Mouse (Mus musculus) CH12.LX (cell line): ENCODE results near the gene Rab11fip3.

Experiments used
- CTCF ChIP-seq, 2 experiments: IDR thresholded peaks in 1 of 2; conservative IDR thresholded peaks in 1 of 2; 2 replicates each; pipeline ENCODE4 v1.5.1; 2011 to 2012; ENCODE audit warnings: low read depth in 2 of 2, low read length in 2 of 2, improper control_type of control experiment in 1 of 2, inconsistent platforms in 1 of 2, mild to moderate bottlenecking in 1 of 2, moderate library complexity in 1 of 2
- MAX ChIP-seq: IDR thresholded peaks from 2 replicates; pipeline ENCODE4 v1.6.1; 2011; ENCODE audit warnings: low read length, improper control_type of control experiment
- NELFE ChIP-seq: IDR thresholded peaks from 2 replicates; pipeline ENCODE4 v1.6.1; 2011; ENCODE audit warnings: low read depth, low read length, improper control_type of control experiment
- ZNF384 ChIP-seq: IDR thresholded peaks from 2 replicates; pipeline ENCODE4 v1.6.1; 2012; ENCODE audit warnings: low read depth, low read length, improper control_type of control experiment, inconsistent platforms

DNA sequence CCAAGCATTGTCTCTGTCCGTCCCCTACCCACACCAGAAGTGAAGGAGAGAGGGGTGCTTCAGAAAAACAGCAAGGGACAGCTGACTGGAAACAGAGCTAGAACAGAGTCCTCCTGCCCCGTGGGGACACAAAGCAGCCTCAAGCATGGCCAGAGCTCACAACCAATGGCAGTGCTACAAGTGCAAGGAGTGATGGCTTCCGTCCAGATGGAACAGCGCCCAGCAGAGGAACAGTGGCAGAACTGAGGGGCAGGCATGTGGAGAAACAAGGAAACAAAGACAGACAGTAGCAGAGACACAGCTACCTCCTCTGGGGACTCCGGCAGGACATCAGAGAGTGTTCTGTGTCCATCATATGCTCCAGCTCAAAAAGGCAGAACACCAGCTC, 26.1 kb downstream of the Rab11fip3 start:
- TF ChIP-seq MAX (no peak), ZNF384 (no peak), NELFE (no peak), CTCF (conservative IDR thresholded peaks at IDR 0.05 in 1 of 2, IDR thresholded peaks at IDR 0.05 in 1 of 2; ENCODE audit: low read depth in 2 of 2, low read length in 2 of 2) (no peak)
